In genomic region chr2:10250441-10250840, GRCm38 (mm10) we compare ENCODE assay signal across 15 mouse cellular contexts.
DNase-seq lines count a peak whose midpoint lies in the region; ATAC-seq lines count a peak whose summit lies in the region.
"Had no signal": no experiment of that assay in that cellular context is flagged by ENCODE, and none has a peak within 500 bp of the region (broad histone marks: within the 10 kb centered on the region; RNA-seq: fewer than 3 reads in every experiment).

No protein-coding gene starts in this region.

- ATAC-seq in heart, embryonic 11.5 days (replicated peaks; ENCODE audit: insufficient number of reproducible peaks, low FRiP score, low TSS enrichment) = no peak
- no peak for ATAC-seq in monocyte, adult 5-6 weeks (replicated peaks; ENCODE audit: insufficient number of reproducible peaks, low FRiP score, low TSS enrichment, poor library complexity, severe bottlenecking)
- ATAC-seq: activated CD4-positive, CD25-positive, alpha-beta regulatory T cell, adult 4 months had no signal

- no peak overlapping the region for H3K27ac ChIP-seq in heart, embryonic 11.5 days (ENCODE audit: low read depth, low read length)
- H3K27ac ChIP-seq: embryonic facial prominence, embryonic 15.5 days; kidney, postnatal 0 days; limb, embryonic 12.5 days; midbrain, embryonic 10.5 days had no signal

- no peaks in the 10 kb centered on the region for H3K27me3 ChIP-seq in heart, embryonic 11.5 days (ENCODE audit: control insufficient read depth, insufficient read depth, low read length)
- H3K27me3 ChIP-seq: embryonic facial prominence, embryonic 15.5 days; limb, embryonic 12.5 days had no signal

- WGBS in heart, embryonic 11.5 days (ENCODE audit: insufficient replicate concordance) = 61% methylated on average over 9 of the region's 9 CpGs

- DNase-seq in heart, adult 18-20 months = peak; percentile 57 to 80
- peak; percentile 82 for DNase-seq in 3T3-L1 (ENCODE audit: low read depth, low spot score)
- peak; percentile 53 to 61 for DNase-seq in adrenal gland, postnatal 36 days
- DNase-seq in gastrocnemius, postnatal 36 days = peak; percentile 55 to 57
- no peak for DNase-seq in retina, embryonic 14.5 days (ENCODE audit: low spot score)
- DNase-seq in left cerebral cortex, adult 18-20 months (ENCODE audit: low spot score in 2 of 2) = no peak
- DNase-seq: lung, adult 2 months; retina, postnatal 1 day had no signal

- no peaks in the 10 kb centered on the region for H3K4me1 ChIP-seq in heart, embryonic 11.5 days (ENCODE audit: control insufficient read depth, insufficient read depth, low read length)
- H3K4me1 ChIP-seq: embryonic facial prominence, embryonic 15.5 days; limb, embryonic 12.5 days had no signal

- no peaks in the 10 kb centered on the region for H3K36me3 ChIP-seq in heart, embryonic 11.5 days (ENCODE audit: control insufficient read depth, insufficient read depth, low read length)
- H3K36me3 ChIP-seq: embryonic facial prominence, embryonic 15.5 days; limb, embryonic 12.5 days; midbrain, embryonic 10.5 days had no signal

- no peaks in the 10 kb centered on the region for H3K9me3 ChIP-seq in heart, embryonic 11.5 days (replicated peaks; ENCODE audit: control insufficient read depth, low read length)
- H3K9me3 ChIP-seq: embryonic facial prominence, embryonic 15.5 days; limb, embryonic 12.5 days; midbrain, embryonic 10.5 days had no signal

- intact Hi-C loops in gastrocnemius, postnatal 36 days (cut with DNase I) = no loop called here

- no peak overlapping the region for H3K4me3 ChIP-seq in heart, embryonic 11.5 days (ENCODE audit: low read depth, low read length)
- H3K4me3 ChIP-seq: embryonic facial prominence, embryonic 15.5 days; limb, embryonic 12.5 days; midbrain, embryonic 10.5 days had no signal

- H3K4me2 ChIP-seq in heart, embryonic 11.5 days = no peak overlapping the region
- H3K4me2 ChIP-seq: embryonic facial prominence, embryonic 15.5 days; limb, embryonic 12.5 days had no signal

- no peak overlapping the region for H3K9ac ChIP-seq in heart, embryonic 11.5 days (ENCODE audit: low read depth, low read length)
- H3K9ac ChIP-seq: embryonic facial prominence, embryonic 15.5 days; limb, embryonic 12.5 days had no signal

Comparison
In these comparisons a context has a peak if more than half of its experiments do, and no peak if none do; other contexts are left out.
1. DNase-seq: peak in heart, adult 18-20 months (2 of 2), 3T3-L1 (single experiment), adrenal gland, postnatal 36 days (2 of 2) and gastrocnemius, postnatal 36 days (2 of 2); none in retina, embryonic 14.5 days (single experiment) and left cerebral cortex, adult 18-20 months (0 of 2).